In genomic region chr9:71396784-71397183, GRCm38 (mm10) we compare ENCODE assay signal across 15 mouse cellular contexts.
A peak's percentile ranks its signal among the peaks of the same experiment; 100 is the strongest.
DNase-seq lines count a peak whose midpoint lies in the region; ATAC-seq lines count a peak whose summit lies in the region.
"Had no signal": no experiment of that assay in that cellular context is flagged by ENCODE, and none has a peak within 500 bp of the region (broad histone marks: within the 10 kb centered on the region; RNA-seq: fewer than 3 reads in every experiment).

No protein-coding gene starts in this region.

- no peak overlapping the region for H3K4me2 ChIP-seq in forebrain, embryonic 14.5 days (ENCODE audit: low read length)
- H3K4me2 ChIP-seq in forebrain, embryonic 16.5 days (ENCODE audit: low read length), result no peak overlapping the region
- H3K4me2 ChIP-seq: embryonic facial prominence, embryonic 15.5 days; heart, embryonic 11.5 days; limb, embryonic 15.5 days; lung, embryonic 15.5 days; midbrain, embryonic 12.5 days had no signal

- no peak overlapping the region for H3K27ac ChIP-seq in forebrain, embryonic 14.5 days (ENCODE audit: low read depth, low read length)
- H3K27ac ChIP-seq in forebrain, embryonic 16.5 days (ENCODE audit: low read length), result no peak overlapping the region
- H3K27ac ChIP-seq: embryonic facial prominence, embryonic 15.5 days; limb, embryonic 15.5 days; lung, embryonic 15.5 days; midbrain, embryonic 12.5 days had no signal

- WGBS in forebrain, embryonic 14.5 days, result 61% methylated on average over 7 of the region's 7 CpGs
- WGBS in forebrain, embryonic 16.5 days, result 65% methylated on average over 7 of the region's 7 CpGs

- no peaks in the 10 kb centered on the region for H3K36me3 ChIP-seq in forebrain, embryonic 14.5 days (ENCODE audit: control insufficient read depth, insufficient read depth, low read length)
- no peaks in the 10 kb centered on the region for H3K36me3 ChIP-seq in forebrain, embryonic 16.5 days (ENCODE audit: control insufficient read depth, insufficient read depth)
- H3K36me3 ChIP-seq: embryonic facial prominence, embryonic 15.5 days; limb, embryonic 15.5 days; lung, embryonic 15.5 days; midbrain, embryonic 12.5 days had no signal

- ATAC-seq in forebrain, embryonic 14.5 days, result no peak
- ATAC-seq in forebrain, embryonic 16.5 days, result no peak
- ATAC-seq: hindbrain, embryonic 16.5 days had no signal

- DNase-seq in forebrain, embryonic 14.5 days (ENCODE audit: low spot score), result peak; percentile 28
- DNase-seq in lung, postnatal 14 days, result peak; percentile 5
- no peak for DNase-seq in lung, postnatal 25 days (ENCODE audit: low spot score)
- DNase-seq in kidney, adult 9 months, result peak; percentile 38
- DNase-seq in mesoderm, embryonic 11.5 days (ENCODE audit: low read depth, low spot score), result peak; percentile 72
- no peak for DNase-seq in urinary bladder, postnatal 10 days (ENCODE audit: low spot score)
- no peak for DNase-seq in thymus, postnatal 25 days
- DNase-seq: cerebellum, adult 9-10 months had no signal

- H3K4me1 ChIP-seq in forebrain, embryonic 14.5 days (ENCODE audit: control insufficient read depth, insufficient read depth, low read length), result no peaks in the 10 kb centered on the region
- H3K4me1 ChIP-seq in forebrain, embryonic 16.5 days (replicated peaks; ENCODE audit: control insufficient read depth, insufficient read depth, low read length), result no peaks in the 10 kb centered on the region
- H3K4me1 ChIP-seq: embryonic facial prominence, embryonic 15.5 days; lung, embryonic 15.5 days; midbrain, embryonic 12.5 days had no signal

- H3K27me3 ChIP-seq in forebrain, embryonic 14.5 days (replicated peaks; ENCODE audit: control insufficient read depth, insufficient read depth, low read length), result no peaks in the 10 kb centered on the region
- H3K27me3 ChIP-seq in forebrain, embryonic 16.5 days (replicated peaks; ENCODE audit: control insufficient read depth, insufficient read depth, low read length), result no peaks in the 10 kb centered on the region
- H3K27me3 ChIP-seq: embryonic facial prominence, embryonic 15.5 days; lung, embryonic 15.5 days; midbrain, embryonic 12.5 days had no signal

- H3K9me3 ChIP-seq in forebrain, embryonic 14.5 days (replicated peaks; ENCODE audit: control insufficient read depth, low read length), result no peaks in the 10 kb centered on the region
- no peaks in the 10 kb centered on the region for H3K9me3 ChIP-seq in forebrain, embryonic 16.5 days (ENCODE audit: control insufficient read depth, low read length)
- H3K9me3 ChIP-seq: embryonic facial prominence, embryonic 15.5 days; limb, embryonic 15.5 days; lung, embryonic 15.5 days; midbrain, embryonic 12.5 days had no signal

- no peak overlapping the region for H3K4me3 ChIP-seq in forebrain, embryonic 14.5 days (ENCODE audit: low read depth, low read length)
- H3K4me3 ChIP-seq in forebrain, embryonic 16.5 days (replicated peaks; ENCODE audit: low read length), result no peak overlapping the region
- H3K4me3 ChIP-seq: embryonic facial prominence, embryonic 15.5 days; limb, embryonic 15.5 days; lung, embryonic 15.5 days; midbrain, embryonic 12.5 days had no signal

- H3K9ac ChIP-seq in forebrain, embryonic 14.5 days (ENCODE audit: low read length), result no peak overlapping the region
- no peak overlapping the region for H3K9ac ChIP-seq in forebrain, embryonic 16.5 days (replicated peaks; ENCODE audit: low read depth, low read length)
- H3K9ac ChIP-seq: embryonic facial prominence, embryonic 15.5 days; limb, embryonic 15.5 days; lung, embryonic 15.5 days; midbrain, embryonic 12.5 days had no signal

Comparison
In these comparisons a context has a peak if more than half of its experiments do, and no peak if none do; other contexts are left out.
1. DNase-seq: peak in forebrain, embryonic 14.5 days (single experiment), lung, postnatal 14 days (single experiment), kidney, adult 9 months (single experiment) and mesoderm, embryonic 11.5 days (single experiment); none in lung, postnatal 25 days (single experiment), urinary bladder, postnatal 10 days (single experiment) and thymus, postnatal 25 days (single experiment).